Mouse (Mus musculus) v-Abl transformed pro-B cells (cell line): ENCODE results near the gene Dyrk1a.

Source experiments
- in situ Hi-C, 2 experiments: fragments of 400-800 bp; cut with MboI; formaldehyde crosslinking; loops; one replicate each; pipeline ENCODE4 v1.15.1; 2025; ENCODE audit not compliant: unreplicated experiment in 2 of 2

Dyrk1a gene

GRCm38 (mm10) chr16:94619301-94619700, 49.5 kb downstream of the Dyrk1a start:
- in situ Hi-C loops = loop anchor here in 1 of 2 experiments (5.0 to 10.0 kb wide), 2 partner anchors 92 to 114 kb away; partner anchors contain the start of gene Vps26c

DNA sequence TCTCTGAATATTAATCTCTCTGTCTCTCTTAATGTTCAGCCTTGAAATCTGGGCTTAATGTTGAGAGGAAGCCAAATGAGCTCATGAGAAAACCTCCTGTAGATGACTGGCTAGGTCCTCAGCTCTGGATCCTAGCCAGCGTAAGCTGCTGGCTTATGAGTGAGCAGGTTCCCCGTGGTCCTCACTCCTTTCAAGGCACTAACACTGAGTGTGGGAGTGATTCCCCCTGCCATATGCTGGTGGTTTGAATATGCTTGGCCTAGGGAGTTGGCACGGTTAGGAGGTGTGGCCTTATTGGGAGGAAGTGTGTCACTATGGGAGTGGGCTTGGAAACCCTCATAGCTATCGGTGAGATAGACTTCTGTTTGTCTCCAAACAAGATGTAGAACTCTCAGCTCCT, 55.1 kb downstream of the Dyrk1a start:
- in situ Hi-C loops = no loop called here

DNA sequence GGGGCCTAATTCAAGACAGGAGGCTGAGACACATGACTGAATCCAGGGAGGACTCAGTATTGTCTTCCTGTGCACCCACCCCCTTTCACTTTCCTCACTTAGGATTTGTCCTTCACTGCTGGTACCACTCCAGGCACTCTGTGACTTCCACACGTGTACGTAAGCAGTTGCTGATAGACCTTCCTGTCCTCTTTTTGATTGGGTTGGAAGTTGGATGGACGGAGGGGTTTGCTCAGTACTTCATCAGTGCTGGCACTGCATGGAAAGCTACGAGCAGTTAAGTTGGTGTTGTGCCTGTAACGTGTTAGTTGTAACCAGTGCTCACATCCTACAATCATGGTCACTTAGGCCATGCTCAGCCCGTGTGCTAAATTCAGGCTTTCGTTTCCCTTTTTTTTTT, 55.8 kb downstream of the Dyrk1a start:
- in situ Hi-C loops = no loop called here

- in situ Hi-C loops = no loop called here
These were observed 57.9 kb downstream of the Dyrk1a start for GRCm38 (mm10) chr16:94627736-94628135.

- in situ Hi-C loops = no loop called here
These were observed 59.3 kb downstream of the Dyrk1a start for GRCm38 (mm10) chr16:94628976-94629729.

GRCm38 (mm10) chr16:94631984-94632383, 62.2 kb downstream of the Dyrk1a start:
- in situ Hi-C loops = no loop called here

GRCm38 (mm10) chr16:94632424-94632963, 62.7 kb downstream of the Dyrk1a start:
- in situ Hi-C loops = no loop called here

DNA sequence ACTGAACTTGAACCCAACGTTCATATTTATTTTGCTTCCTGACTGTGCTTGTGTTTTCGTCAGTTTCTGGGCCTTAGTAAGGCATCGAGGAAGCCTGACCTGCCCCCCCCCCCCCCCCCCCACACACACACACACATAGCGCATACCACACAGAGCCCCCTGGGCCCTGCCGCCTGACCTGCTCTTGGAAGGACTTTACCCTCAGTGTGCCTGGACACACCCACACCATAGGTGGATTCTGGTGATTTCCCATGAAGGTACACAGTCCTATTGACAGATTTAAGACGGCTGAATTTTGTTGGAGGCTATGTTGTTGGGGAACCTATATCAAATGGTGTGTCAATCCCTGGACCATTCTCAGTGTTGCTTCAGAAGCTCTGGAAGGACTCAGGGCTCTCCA, 63.2 kb downstream of the Dyrk1a start:
- in situ Hi-C loops = no loop called here

DNA sequence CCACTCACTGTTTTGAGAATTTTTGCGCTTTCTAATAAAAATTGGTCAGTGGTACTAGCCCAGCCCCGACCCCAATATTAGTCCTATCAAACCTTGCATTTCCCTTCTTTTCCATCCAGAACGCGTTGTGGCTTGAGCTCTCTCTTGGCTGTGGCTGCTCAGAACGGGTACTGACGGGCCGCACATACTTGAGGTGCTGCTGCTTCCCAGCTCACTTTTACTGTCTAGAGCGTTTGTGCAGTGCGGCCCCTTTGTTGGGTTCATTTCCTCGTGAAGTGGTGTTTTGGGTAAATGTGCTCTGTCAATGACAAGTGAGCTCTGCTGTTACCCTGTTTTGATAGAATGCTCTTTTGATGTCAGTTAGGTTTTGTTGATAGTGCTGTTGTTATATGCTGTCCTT, 67.6 kb downstream of the Dyrk1a start:
- in situ Hi-C loops = no loop called here

- in situ Hi-C loops = no loop called here
These were observed 72.0 kb downstream of the Dyrk1a start for GRCm38 (mm10) chr16:94641799-94642198.

DNA sequence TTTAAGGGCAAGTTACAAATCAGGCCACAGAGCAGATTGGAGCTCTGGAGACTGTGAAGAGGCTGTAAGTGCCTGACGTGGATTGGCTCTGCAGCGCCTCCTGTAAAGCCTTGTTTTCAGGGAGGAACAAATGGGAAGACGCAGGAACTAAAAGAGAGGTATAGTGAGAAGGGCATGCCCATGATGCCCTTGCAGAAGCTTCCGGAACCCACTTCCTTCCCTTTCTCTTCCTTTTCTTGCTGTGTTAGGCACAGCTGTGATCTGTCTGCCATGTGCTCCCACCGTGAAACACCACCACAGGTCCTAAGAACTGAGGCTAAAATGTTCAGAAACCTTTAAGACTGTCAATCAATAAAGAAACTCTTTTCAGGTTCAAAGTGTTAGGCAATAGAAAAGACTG, 77.3 kb downstream of the Dyrk1a start:
- in situ Hi-C loops = no loop called here

GRCm38 (mm10) chr16:94647925-94648324, 78.1 kb downstream of the Dyrk1a start:
- in situ Hi-C loops = no loop called here

DNA sequence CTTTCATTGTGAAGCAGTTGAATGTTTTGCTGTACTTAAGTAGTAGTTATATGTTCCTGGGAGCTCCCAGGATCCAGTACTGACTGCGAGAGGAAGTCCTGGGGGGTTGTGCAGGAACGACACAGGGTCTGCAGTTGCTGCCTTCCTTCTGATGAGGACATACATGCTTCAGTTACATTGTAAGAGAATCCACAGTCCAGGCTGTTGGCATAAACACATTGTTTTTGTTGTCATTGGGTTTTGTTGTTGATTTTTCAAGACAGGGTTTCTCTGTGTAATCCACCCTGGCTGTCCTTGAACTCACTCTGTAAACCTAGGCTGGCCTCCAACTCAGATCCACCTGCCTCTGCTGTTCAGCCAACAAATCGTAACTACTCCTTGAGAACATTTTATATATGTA, 80.1 kb downstream of the Dyrk1a start:
- in situ Hi-C loops = no loop called here

DNA sequence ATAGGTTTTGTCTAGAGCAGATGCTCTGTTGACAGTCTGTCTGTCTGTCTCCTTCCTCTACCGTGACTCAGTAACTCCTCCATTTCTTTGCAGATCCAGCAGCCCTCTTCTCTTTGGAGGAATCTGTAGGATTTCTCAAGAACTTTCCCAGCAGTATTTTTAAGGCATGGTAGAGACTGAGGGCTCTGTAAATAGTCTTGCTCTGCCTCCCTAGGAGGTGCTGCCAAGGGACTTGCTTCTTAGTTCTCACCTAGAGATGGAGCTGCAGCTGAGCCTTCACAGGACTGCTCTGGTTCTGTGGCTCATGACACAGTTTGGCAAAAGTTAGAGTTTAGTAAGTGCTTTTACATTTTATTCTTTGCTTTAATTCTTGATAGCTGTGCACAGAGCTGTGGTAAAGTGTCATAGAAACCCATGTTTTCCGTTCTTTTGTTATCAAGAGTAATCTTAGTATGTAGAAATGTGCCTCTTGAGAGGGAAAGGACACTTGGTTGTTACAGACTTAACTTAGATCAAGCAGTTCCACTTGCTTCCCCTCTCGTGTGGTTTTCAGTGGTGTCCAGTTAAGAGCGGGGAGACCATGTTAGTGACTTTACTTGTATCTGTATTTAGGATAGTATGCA, 82.4 kb downstream of the Dyrk1a start:
- in situ Hi-C loops = no loop called here

DNA sequence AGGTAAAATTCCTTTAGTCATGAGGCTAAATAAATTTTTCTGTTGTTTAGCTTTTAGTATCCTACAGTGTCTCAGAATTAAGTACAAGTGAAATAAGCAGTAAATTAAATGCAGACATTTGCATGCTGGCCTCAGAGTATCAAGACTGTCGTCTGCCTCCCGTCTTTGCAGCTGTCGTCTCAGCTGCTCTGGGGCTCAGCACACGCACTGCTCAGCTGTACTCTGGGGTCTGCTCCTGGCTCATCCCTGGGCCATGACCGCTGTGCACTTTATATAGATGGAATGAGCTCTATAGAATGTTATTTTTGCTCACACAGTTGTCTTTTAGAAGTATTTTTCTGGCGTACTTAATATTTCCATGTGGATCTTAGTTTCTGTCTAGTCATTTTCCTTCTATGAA, 85.3 kb downstream of the Dyrk1a start:
- in situ Hi-C loops = no loop called here

GRCm38 (mm10) chr16:94656891-94657290, 87.1 kb downstream of the Dyrk1a start:
- in situ Hi-C loops = no loop called here

DNA sequence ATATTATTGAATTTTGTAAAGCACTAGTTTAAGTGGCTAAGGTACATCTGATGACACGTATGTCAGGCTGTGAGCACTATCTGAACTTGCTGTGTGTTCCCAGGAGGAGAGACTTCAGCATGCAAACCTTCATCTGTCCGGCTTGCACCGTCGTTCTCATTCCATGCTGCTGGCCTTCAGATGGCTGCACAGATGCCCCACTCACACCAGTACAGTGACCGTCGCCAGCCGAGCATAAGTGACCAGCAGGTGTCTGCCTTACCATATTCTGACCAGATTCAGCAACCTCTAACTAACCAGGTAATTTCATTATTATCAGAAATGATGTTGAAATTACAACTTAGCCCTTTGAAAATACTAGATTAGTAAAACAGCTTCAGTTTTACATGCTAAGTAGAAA, 89.6 kb downstream of the Dyrk1a start:
- in situ Hi-C loops = no loop called here

GRCm38 (mm10) chr16:94660221-94660620, 90.4 kb downstream of the Dyrk1a start:
- in situ Hi-C loops = no loop called here

- in situ Hi-C loops = no loop called here
These were observed 97.7 kb downstream of the Dyrk1a start for GRCm38 (mm10) chr16:94667557-94667956.

- in situ Hi-C loops = no loop called here
These were observed 101.5 kb downstream of the Dyrk1a start for GRCm38 (mm10) chr16:94671313-94671712.

GRCm38 (mm10) chr16:94680924-94681323, 111.1 kb downstream of the Dyrk1a start:
- in situ Hi-C loops = no loop called here

DNA sequence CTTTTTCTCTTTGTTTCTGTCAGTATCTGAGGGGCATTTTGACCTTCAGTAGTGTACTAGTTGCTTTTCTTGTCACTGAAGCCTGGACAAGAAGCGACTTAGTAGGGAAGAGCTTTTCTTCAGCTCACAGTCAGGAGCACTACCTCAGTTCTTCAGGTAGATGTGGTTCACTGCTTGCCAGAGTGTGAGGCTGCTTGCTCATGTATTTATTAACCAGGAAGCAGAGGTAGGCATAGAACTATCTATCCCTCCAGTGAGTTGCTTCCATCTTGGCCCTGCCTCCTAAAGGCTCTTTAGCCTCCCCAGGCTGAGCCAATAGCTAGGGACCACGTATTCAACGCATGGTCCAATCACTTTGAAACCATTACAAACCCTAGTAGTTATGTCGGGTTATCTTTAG, 112.0 kb downstream of the Dyrk1a start:
- in situ Hi-C loops = no loop called here
